Mouse (Mus musculus) lung, embryonic 16.5 days (tissue): ENCODE measurements around the gene Plagl2. TPM values are rescaled to one million over a fixed set of nuclear protein-coding genes. Genes with fewer than 3 reads are reported as not detected.

Experiments used
- ATAC-seq: fragments of 200-750 bp; cut with Nextera tagmentation; 2 replicates; pipeline ENCODE4 v1.8.0; 2017; ENCODE audit warnings: low read depth, mild to moderate bottlenecking, moderate library complexity
- H3K27ac ChIP-seq: fragments of 300-500 bp; sonication (generic); 2 replicates; pipeline ENCODE4 v1.5.1; 2014; ENCODE audit warnings: mild to moderate bottlenecking, control low read depth, low read length
- H3K27me3 ChIP-seq: fragments of 300-500 bp; sonication (generic); 2 replicates; pipeline ENCODE4 v1.6.1; 2014; ENCODE audit warnings: low read depth, low read length, mixed read lengths; ENCODE audit not compliant: control insufficient read depth, insufficient read depth
- H3K36me3 ChIP-seq: fragments of 300-500 bp; sonication (generic); 2 replicates; pipeline ENCODE4 v1.6.1; 2014; ENCODE audit warnings: low read length; ENCODE audit not compliant: control insufficient read depth, insufficient read depth
- H3K4me1 ChIP-seq: fragments of 300-500 bp; sonication (generic); replicated peaks from 2 replicates; pipeline ENCODE4 v1.6.1; 2014; ENCODE audit warnings: low read length, mixed read lengths; ENCODE audit not compliant: control insufficient read depth, insufficient read depth
- H3K4me2 ChIP-seq: fragments of 300-500 bp; sonication (generic); 2 replicates; pipeline ENCODE4 v1.6.1; 2014; ENCODE audit warnings: low read depth, low read length, control low read depth
- H3K4me3 ChIP-seq: fragments of 300-500 bp; sonication (generic); 2 replicates; pipeline ENCODE4 v1.5.1; 2014; ENCODE audit warnings: mild to moderate bottlenecking, low read length, control low read depth
- H3K9ac ChIP-seq: fragments of 300-500 bp; sonication (generic); 2 replicates; pipeline ENCODE4 v1.6.1; 2014; ENCODE audit warnings: low read length, control low read depth
- H3K9me3 ChIP-seq: fragments of 300-500 bp; sonication (generic); 2 replicates; pipeline ENCODE4 v1.6.1; 2016; ENCODE audit warnings: low read length; ENCODE audit not compliant: control insufficient read depth
- WGBS: fragments of 180-500 bp; shearing (Covaris S2); extraction: QIAGEN DNeasy Blood & Tissue Kit; methylation state at CpG from one replicate; pipeline ENCODE4 v1.1.7; 2014; 5-methylcytosine and 5-hydroxymethylcytosine counted together
- polyA plus RNA-seq: library from polyadenylated mRNA; unstranded; fragments of >200 nt; fragmentation: Nextera tagmentation; extraction: Ambion mirVana; gene quantifications from 2 replicates; pipeline ENCODE4 v1.2.1, GENCODE M21; 2015

Plagl2 gene
- polyA plus RNA-seq, 1 experiment from 2014 or later, result 17.1 TPM

GRCm38 (mm10) chr2:153186176-153186591 lies 55.0 kb downstream of the Plagl2 start:
- H3K9me3 ChIP-seq, result no peaks in the 10 kb centered on the region
- ATAC-seq, result peak; percentile 47; the same call in 1 of the 2 replicates
- no peak overlapping the region for H3K4me3 ChIP-seq
- H3K4me1 ChIP-seq, result no peaks in the 10 kb centered on the region
- no peak overlapping the region for H3K9ac ChIP-seq
- no peak overlapping the region for H3K27ac ChIP-seq
- no peaks in the 10 kb centered on the region for H3K27me3 ChIP-seq
- peaks cover 38% of the 10 kb centered on the region for H3K36me3 ChIP-seq
- no peak overlapping the region for H3K4me2 ChIP-seq
- WGBS, result 53% methylated on average over 2 of the region's 2 CpGs

- no peak overlapping the region for H3K4me2 ChIP-seq
- no peaks in the 10 kb centered on the region for H3K4me1 ChIP-seq
- no peak overlapping the region for H3K9ac ChIP-seq
- no peak for ATAC-seq
- H3K27me3 ChIP-seq, result no peaks in the 10 kb centered on the region
- H3K4me3 ChIP-seq, result no peak overlapping the region
- H3K9me3 ChIP-seq, result no peaks in the 10 kb centered on the region
- WGBS, result 84% methylated on average over 3 of the region's 3 CpGs
- peaks cover 17% of the 10 kb centered on the region for H3K36me3 ChIP-seq
- H3K27ac ChIP-seq, result no peak overlapping the region
Measured at GRCm38 (mm10) chr2:153179961-153180360, 61.3 kb downstream of the Plagl2 start.

DNA sequence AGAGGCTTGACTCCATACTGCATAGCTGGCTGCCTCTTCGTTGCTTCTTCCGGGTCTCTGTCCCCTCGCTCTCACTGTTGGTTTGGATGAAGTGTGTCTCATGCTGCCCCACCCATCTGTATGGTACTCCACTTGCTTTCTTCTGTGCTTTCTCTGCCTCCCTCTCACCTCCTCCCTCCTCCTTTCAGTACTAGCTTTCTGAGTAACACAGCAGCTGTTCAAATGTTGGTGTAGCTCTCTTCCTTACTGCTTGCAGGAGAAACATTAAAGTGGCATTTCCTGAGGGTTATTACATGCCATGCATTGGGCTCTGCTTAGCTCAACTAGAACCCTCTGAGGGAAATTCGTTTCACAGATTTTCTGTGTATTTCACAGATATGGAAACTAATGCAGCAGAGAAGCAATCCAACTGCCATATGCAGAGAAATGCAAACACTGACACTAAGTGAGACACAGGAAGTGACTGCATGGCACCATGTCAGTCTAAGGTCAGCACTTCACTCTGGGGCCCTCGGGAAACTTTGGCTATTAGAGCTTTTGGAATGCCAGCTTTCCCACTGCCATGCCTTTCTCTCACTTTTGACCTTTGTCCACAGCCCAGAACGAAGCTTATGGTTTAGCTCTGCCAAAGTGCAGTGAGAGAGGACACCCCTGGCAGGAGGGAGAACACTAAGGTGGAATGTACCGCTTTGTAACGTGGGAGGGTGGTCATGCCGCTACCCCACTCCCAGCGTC lies 61.9 kb downstream of the Plagl2 start:
- Histone ChIP-seq H3K27ac (no peak overlapping the region), H3K4me3 (no peak overlapping the region), H3K9ac (no peak overlapping the region), H3K9me3 (no peaks in the 10 kb centered on the region), H3K36me3 (peaks cover 13% of the 10 kb centered on the region), H3K4me1 (no peaks in the 10 kb centered on the region), H3K4me2 (no peak overlapping the region), H3K27me3 (no peaks in the 10 kb centered on the region)
- WGBS, result 79% methylated on average over 10 of the region's 10 CpGs
- ATAC-seq, result no peak

Other genes starting within 250 kb of the Plagl2 start
- gene Pdrg1, start 226.0 kb downstream of the Plagl2 start, polyA plus RNA-seq, result 101 and 114 TPM in 2 replicates
- not detected in 2 replicates for gene Xkr7, start 209.6 kb downstream of the Plagl2 start, polyA plus RNA-seq
- 2.8 and 3.5 TPM in 2 replicates for gene Ccm2l, start 175.5 kb downstream of the Plagl2 start, polyA plus RNA-seq
- 4.5 and 6.9 TPM in 2 replicates for gene Hck, start 133.0 kb downstream of the Plagl2 start, polyA plus RNA-seq
- 74.9 and 79.0 TPM in 2 replicates for gene Tm9sf4, start 80.1 kb downstream of the Plagl2 start, polyA plus RNA-seq
- 8.4 and 8.7 TPM in 2 replicates for gene Tspyl3, start 16.0 kb downstream of the Plagl2 start, polyA plus RNA-seq
- 6.2 and 6.7 TPM in 2 replicates for gene Pofut1, start 107 bp upstream of the Plagl2 start, polyA plus RNA-seq
- 7.1 TPM in 2 replicates for gene Kif3b, start 50.0 kb upstream of the Plagl2 start, polyA plus RNA-seq
- 9.0 and 9.6 TPM in 2 replicates for gene Asxl1, start 104.4 kb upstream of the Plagl2 start, polyA plus RNA-seq